Mouse (Mus musculus) megakaryocyte, embryonic 14.5 days (primary cell): Measurements from ENCODE around the gene Nap1l4.

Experiments
- FLI1 ChIP-seq: IDR thresholded peaks from 2 replicates; pipeline ENCODE4 v1.6.1; 2012; ENCODE audit warnings: low read length, inconsistent platforms, mixed read lengths
- GATA1 ChIP-seq: IDR thresholded peaks from 3 replicates; pipeline ENCODE4 v1.6.1; 2012; ENCODE audit warnings: mixed read lengths, low read length, inconsistent platforms, borderline replicate concordance

- TF ChIP-seq GATA1 (no peak), FLI1 (no peak)
Observed at GRCm38 (mm10) chr7:143532410-143532809, 16.5 kb downstream of the Nap1l4 start.
